Mouse (Mus musculus) T-helper 2 cell (primary cell): Measurements from ENCODE around the gene Ablim1.

ENCODE experiments used
- in situ Hi-C: fragments of 300-600 bp; cut with MboI, MseI; formaldehyde crosslinking; loops from one replicate; pipeline ENCODE4 v1.15.1; 2025; ENCODE audit warnings: high pct_unique_total_duplicates

Ablim1 gene

GRCm38 (mm10) chr19:57128037-57128436, 186.7 kb downstream of the Ablim1 start:
- in situ Hi-C loops, result no loop called here

- in situ Hi-C loops, result no loop called here
Observed at GRCm38 (mm10) chr19:57127523-57127922, 187.2 kb downstream of the Ablim1 start.

GRCm38 (mm10) chr19:57126950-57127349, 187.8 kb downstream of the Ablim1 start:
- in situ Hi-C loops, result no loop called here

GRCm38 (mm10) chr19:57124906-57125305, 189.8 kb downstream of the Ablim1 start:
- in situ Hi-C loops, result no loop called here

GRCm38 (mm10) chr19:57124138-57124519, 190.6 kb downstream of the Ablim1 start:
- in situ Hi-C loops, result no loop called here

GRCm38 (mm10) chr19:57123503-57124137, 191.1 kb downstream of the Ablim1 start:
- in situ Hi-C loops, result no loop called here

- in situ Hi-C loops, result no loop called here
Observed at GRCm38 (mm10) chr19:57122261-57122660, 192.5 kb downstream of the Ablim1 start.

- in situ Hi-C loops, result no loop called here
Observed at GRCm38 (mm10) chr19:57121036-57121435, 193.7 kb downstream of the Ablim1 start.

- in situ Hi-C loops, result no loop called here
Observed at GRCm38 (mm10) chr19:57119661-57120060, 195.1 kb downstream of the Ablim1 start.

- in situ Hi-C loops, result no loop called here
Observed at GRCm38 (mm10) chr19:57118785-57119565, 195.7 kb downstream of the Ablim1 start.

GRCm38 (mm10) chr19:57117751-57118150, 197.0 kb downstream of the Ablim1 start:
- in situ Hi-C loops, result no loop called here

GRCm38 (mm10) chr19:57116871-57117501, 197.7 kb downstream of the Ablim1 start:
- in situ Hi-C loops, result no loop called here

- in situ Hi-C loops, result no loop called here
Observed at GRCm38 (mm10) chr19:57115670-57116069, 199.0 kb downstream of the Ablim1 start.

- in situ Hi-C loops, result no loop called here
Observed at GRCm38 (mm10) chr19:57114951-57115350, 199.8 kb downstream of the Ablim1 start.

- in situ Hi-C loops, result no loop called here
Observed at GRCm38 (mm10) chr19:57113975-57114374, 200.7 kb downstream of the Ablim1 start.

GRCm38 (mm10) chr19:57112816-57113406, 201.8 kb downstream of the Ablim1 start:
- in situ Hi-C loops, result no loop called here

- in situ Hi-C loops, result no loop called here
Observed at GRCm38 (mm10) chr19:57112231-57112815, 202.4 kb downstream of the Ablim1 start.

GRCm38 (mm10) chr19:57111301-57111700, 203.4 kb downstream of the Ablim1 start:
- in situ Hi-C loops, result no loop called here

- in situ Hi-C loops, result no loop called here
Observed at GRCm38 (mm10) chr19:57109620-57110019, 205.1 kb downstream of the Ablim1 start.

GRCm38 (mm10) chr19:57106513-57106912, 208.2 kb downstream of the Ablim1 start:
- in situ Hi-C loops, result no loop called here

GRCm38 (mm10) chr19:57106031-57106430, 208.7 kb downstream of the Ablim1 start:
- in situ Hi-C loops, result no loop called here

GRCm38 (mm10) chr19:57105156-57105555, 209.6 kb downstream of the Ablim1 start:
- in situ Hi-C loops, result no loop called here
